Mouse (Mus musculus) spleen, adult 2 months (tissue): ENCODE measurements around the gene Cdh13.

Experiments used
- CTCF ChIP-seq: fragments of 200-500 bp; IDR thresholded peaks from 2 replicates; pipeline ENCODE4 v1.5.1; 2011; ENCODE audit warnings: mild to moderate bottlenecking, inconsistent platforms; ENCODE audit not compliant: insufficient read depth, insufficient read length, insufficient replicate concordance; ENCODE audit errors: extremely low read depth
- POLR2A ChIP-seq: fragments of 200-500 bp; IDR thresholded peaks from 2 replicates; pipeline ENCODE4 v1.6.1; 2011; ENCODE audit warnings: low read depth, low read length, inconsistent platforms

GRCm38 (mm10) chr8:119360686-119361295 lies 1077.3 kb downstream of the Cdh13 start:
- no peak for TF ChIP-seq CTCF
- TF ChIP-seq POLR2A = no peak
